Mouse (Mus musculus) testis, adult 2 months (tissue): ENCODE data around the gene Fbxl20.

ENCODE experiments used
- CTCF ChIP-seq: fragments of 200-500 bp; IDR thresholded peaks from 2 replicates; pipeline ENCODE4 v1.5.1; 2012; ENCODE audit warnings: low read depth, mild to moderate bottlenecking, inconsistent platforms, low read length, moderate library complexity; ENCODE audit not compliant: control insufficient read depth, insufficient read depth, insufficient replicate concordance
- POLR2A ChIP-seq: fragments of 200-500 bp; IDR thresholded peaks from 2 replicates; pipeline ENCODE4 v1.6.1; 2012; ENCODE audit warnings: low read depth, mild to moderate bottlenecking, inconsistent platforms, low read length, moderate library complexity; ENCODE audit not compliant: control insufficient read depth

DNA sequence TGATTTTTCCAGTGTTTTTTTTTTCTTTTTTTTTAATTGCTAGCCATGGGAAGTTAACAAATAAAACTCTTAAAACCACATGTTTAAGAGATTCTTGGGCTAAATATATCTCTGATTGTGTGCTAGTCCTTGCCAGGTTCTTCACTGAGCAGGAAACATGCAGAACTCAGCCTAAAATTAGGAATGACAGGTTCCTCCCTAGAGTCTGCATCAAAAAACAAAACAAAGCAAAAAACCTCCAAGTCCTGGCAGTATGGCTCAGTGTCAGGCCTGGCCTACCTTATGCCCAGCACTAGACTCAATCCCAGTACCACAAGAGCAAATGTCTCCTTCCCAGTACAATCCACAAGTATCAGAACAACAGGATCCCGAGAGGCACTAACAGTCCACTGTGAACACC lies 35.8 kb downstream of the Fbxl20 start:
- TF ChIP-seq POLR2A, result no peak
- TF ChIP-seq CTCF, result no peak
